Mouse (Mus musculus) limb, embryonic 11.5 days (tissue): ENCODE measurements at regions not wholly inside any gene's neighbourhood (a gene's known extent, or its start where the extent isn't known, plus 50 kb on each side); places are given as distances from the start of the nearest gene placed in this dataset.

Experiments used
- ATAC-seq: fragments of 200-750 bp; cut with Nextera tagmentation; 2 replicates; pipeline ENCODE4 v1.8.0; 2017; ENCODE audit warnings: low read depth; ENCODE audit not compliant: insufficient number of reproducible peaks, low FRiP score, low TSS enrichment
- DNase-seq: peaks from one replicate; pipeline ENCODE4 v3.0.0-alpha.2; 2015; ENCODE audit warnings: low spot score
- H3K27ac ChIP-seq: fragments of 300-500 bp; sonication (generic); replicated peaks from 2 replicates; pipeline ENCODE4 v1.5.1; 2014; ENCODE audit warnings: low read depth, mild to moderate bottlenecking, low read length
- H3K27me3 ChIP-seq: fragments of 300-500 bp; sonication (generic); 2 replicates; pipeline ENCODE4 v1.6.1; 2014; ENCODE audit warnings: mild to moderate bottlenecking, low read length, mixed read lengths; ENCODE audit not compliant: control insufficient read depth, insufficient read depth
- H3K36me3 ChIP-seq: fragments of 300-500 bp; sonication (generic); 2 replicates; pipeline ENCODE4 v1.6.1; 2014; ENCODE audit warnings: mild to moderate bottlenecking, low read length, moderate library complexity, mixed read lengths; ENCODE audit not compliant: control insufficient read depth, insufficient read depth
- H3K4me1 ChIP-seq: fragments of 300-500 bp; sonication (generic); 2 replicates; pipeline ENCODE4 v1.6.1; 2014; ENCODE audit warnings: low read length, mixed read lengths; ENCODE audit not compliant: control insufficient read depth, insufficient read depth
- H3K4me2 ChIP-seq: fragments of 300-500 bp; sonication (generic); 2 replicates; pipeline ENCODE4 v1.6.1; 2014; ENCODE audit warnings: low read depth, mild to moderate bottlenecking, moderate library complexity; ENCODE audit not compliant: severe bottlenecking
- H3K4me3 ChIP-seq: fragments of 300-500 bp; sonication (generic); 2 replicates; pipeline ENCODE4 v1.5.1; 2014; ENCODE audit warnings: low read depth, low read length
- H3K9ac ChIP-seq: fragments of 300-500 bp; sonication (generic); 2 replicates; pipeline ENCODE4 v1.6.1; 2014; ENCODE audit warnings: mild to moderate bottlenecking, low read length
- H3K9me3 ChIP-seq: fragments of 300-500 bp; sonication (generic); 2 replicates; pipeline ENCODE4 v1.6.1; 2016; ENCODE audit warnings: low read length; ENCODE audit not compliant: control insufficient read depth
- WGBS: fragments of 180-500 bp; shearing (Covaris S2); extraction: QIAGEN DNeasy Blood & Tissue Kit; methylation state at CpG from one replicate; pipeline ENCODE4 v1.1.7; 2014; 5-methylcytosine and 5-hydroxymethylcytosine counted together

GRCm38 (mm10) chr2:117006846-117007245 lies 114.3 kb upstream of the Spred1 start:
- no peak for DNase-seq
- H3K27me3 ChIP-seq: no peaks in the 10 kb centered on the region
- no peaks in the 10 kb centered on the region for H3K4me1 ChIP-seq
- no peak overlapping the region for H3K4me2 ChIP-seq
- ATAC-seq: no peak
- H3K36me3 ChIP-seq: no peaks in the 10 kb centered on the region
- no peak overlapping the region for H3K9ac ChIP-seq
- H3K27ac ChIP-seq: no peak overlapping the region
- H3K4me3 ChIP-seq: no peak overlapping the region
- no peaks in the 10 kb centered on the region for H3K9me3 ChIP-seq
- 95% methylated on average over 2 of the region's 2 CpGs for WGBS

GRCm38 (mm10) chr2:117008922-117009321 lies 112.3 kb upstream of the Spred1 start:
- Histone ChIP-seq H3K27ac (no peak overlapping the region), H3K27me3 (no peaks in the 10 kb centered on the region), H3K4me2 (no peak overlapping the region), H3K36me3 (no peaks in the 10 kb centered on the region), H3K9me3 (no peaks in the 10 kb centered on the region), H3K9ac (no peak overlapping the region), H3K4me1 (no peaks in the 10 kb centered on the region), H3K4me3 (no peak overlapping the region)
- DNase-seq (no peak), ATAC-seq (no peak)

GRCm38 (mm10) chr2:117010001-117010400 lies 111.2 kb upstream of the Spred1 start:
- no peak for ATAC-seq
- WGBS: 86% methylated on average over 6 of the region's 6 CpGs

GRCm38 (mm10) chr2:117010942-117011341 lies 110.2 kb upstream of the Spred1 start:
- Histone ChIP-seq H3K9me3 (no peaks in the 10 kb centered on the region), H3K27ac (no peak overlapping the region), H3K4me3 (no peak overlapping the region), H3K4me2 (no peak overlapping the region), H3K27me3 (no peaks in the 10 kb centered on the region), H3K9ac (no peak overlapping the region), H3K36me3 (no peaks in the 10 kb centered on the region), H3K4me1 (no peaks in the 10 kb centered on the region)
- ATAC-seq (no peak), DNase-seq (no peak)

More at GRCm38 (mm10) chr2:117010001-117010400, 111.2 kb upstream of the Spred1 start:
- H3K4me2 ChIP-seq: no peak overlapping the region
- no peaks in the 10 kb centered on the region for H3K27me3 ChIP-seq
- H3K9me3 ChIP-seq: no peaks in the 10 kb centered on the region
- H3K9ac ChIP-seq: no peak overlapping the region
- no peaks in the 10 kb centered on the region for H3K36me3 ChIP-seq
- no peak overlapping the region for H3K4me3 ChIP-seq
- H3K4me1 ChIP-seq: no peaks in the 10 kb centered on the region
- H3K27ac ChIP-seq: no peak overlapping the region
- DNase-seq: no peak

- Histone ChIP-seq H3K4me3 (no peak overlapping the region), H3K4me2 (no peak overlapping the region), H3K9ac (no peak overlapping the region), H3K27me3 (no peaks in the 10 kb centered on the region), H3K27ac (no peak overlapping the region), H3K36me3 (no peaks in the 10 kb centered on the region), H3K4me1 (peaks cover 8% of the 10 kb centered on the region), H3K9me3 (no peaks in the 10 kb centered on the region)
- WGBS: 47% methylated on average over 12 of the region's 12 CpGs
- ATAC-seq: peak; percentile 24; the same call in 1 of the 2 replicates
- DNase-seq: no peak
Measured at GRCm38 (mm10) chr2:117017921-117018651, 103.1 kb upstream of the Spred1 start.

DNA sequence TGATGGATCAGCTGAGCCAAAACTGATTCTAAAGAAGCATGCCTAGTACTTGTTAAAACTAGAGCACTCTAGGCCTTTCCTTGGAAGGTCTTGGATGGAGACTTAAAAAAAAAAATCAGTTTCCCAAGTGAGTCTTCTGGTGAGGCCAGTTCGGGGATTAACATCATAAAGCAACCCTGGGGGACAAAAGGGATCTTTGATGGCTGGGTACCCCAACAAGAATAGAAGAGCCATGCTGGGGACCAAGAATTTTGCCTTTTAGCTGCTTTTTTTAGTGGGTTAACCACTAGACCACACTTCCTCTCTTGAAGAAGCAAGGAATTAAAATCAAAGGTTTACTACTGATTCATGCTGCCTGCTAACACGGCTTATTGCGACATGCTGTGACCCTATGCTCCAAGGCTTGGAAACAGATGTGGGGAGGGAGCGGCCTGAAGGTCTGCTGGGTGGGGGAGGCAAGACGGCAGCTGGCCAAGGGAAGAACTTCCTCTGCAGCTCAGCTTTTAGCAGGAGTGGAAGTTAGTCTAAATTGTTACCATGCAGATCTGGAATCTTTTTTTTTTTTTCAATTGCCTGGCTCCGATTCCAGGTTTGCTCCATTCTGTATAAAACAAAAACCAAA lies 102.1 kb upstream of the Spred1 start:
- ATAC-seq (peak; percentile 69; the same call in 1 of the 2 replicates), DNase-seq (peak; percentile 84)
- H3K4me3 ChIP-seq: no peak overlapping the region
- H3K9me3 ChIP-seq: no peaks in the 10 kb centered on the region
- H3K27me3 ChIP-seq: no peaks in the 10 kb centered on the region
- H3K9ac ChIP-seq: no peak overlapping the region
- H3K4me1 ChIP-seq: peaks cover 8% of the 10 kb centered on the region
- H3K4me2 ChIP-seq: no peak overlapping the region
- H3K27ac ChIP-seq: no peak overlapping the region; the same call in 1 of the 2 replicates
- H3K36me3 ChIP-seq: no peaks in the 10 kb centered on the region
- 9% methylated on average over 6 of the region's 6 CpGs for WGBS

DNA sequence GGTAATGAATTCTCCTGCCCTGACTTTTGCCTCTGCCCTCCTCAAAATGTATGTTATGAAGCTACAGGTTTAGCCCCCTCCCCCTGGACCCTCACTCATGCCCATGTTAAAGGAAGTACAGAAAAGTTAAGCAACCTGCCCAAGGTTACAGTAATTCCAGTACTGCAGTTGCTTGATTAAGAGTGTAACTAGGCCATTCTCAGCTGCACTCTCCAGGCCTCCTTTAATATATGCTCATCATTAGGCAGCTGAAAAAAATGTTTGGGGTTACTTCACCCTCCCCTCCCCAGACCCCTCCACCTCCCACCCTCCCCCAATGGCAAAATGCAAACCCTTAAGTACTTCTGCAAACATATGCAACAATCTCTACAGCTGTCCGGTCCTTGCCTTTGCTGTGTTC lies 101.6 kb upstream of the Spred1 start:
- H3K9me3 ChIP-seq: no peaks in the 10 kb centered on the region
- no peak overlapping the region for H3K4me2 ChIP-seq
- WGBS: no CpG with 5 or more reads among the region's 1 CpGs
- DNase-seq (no peak), ATAC-seq (peak; percentile 49)
- no peaks in the 10 kb centered on the region for H3K27me3 ChIP-seq
- no peak overlapping the region for H3K4me3 ChIP-seq
- H3K4me1 ChIP-seq: peaks cover 8% of the 10 kb centered on the region
- H3K9ac ChIP-seq: no peak overlapping the region
- no peaks in the 10 kb centered on the region for H3K36me3 ChIP-seq
- 0 out of 2 replicates have a peak overlapping the region, but pooled peaks have one; percentile 30 for H3K27ac ChIP-seq

DNA sequence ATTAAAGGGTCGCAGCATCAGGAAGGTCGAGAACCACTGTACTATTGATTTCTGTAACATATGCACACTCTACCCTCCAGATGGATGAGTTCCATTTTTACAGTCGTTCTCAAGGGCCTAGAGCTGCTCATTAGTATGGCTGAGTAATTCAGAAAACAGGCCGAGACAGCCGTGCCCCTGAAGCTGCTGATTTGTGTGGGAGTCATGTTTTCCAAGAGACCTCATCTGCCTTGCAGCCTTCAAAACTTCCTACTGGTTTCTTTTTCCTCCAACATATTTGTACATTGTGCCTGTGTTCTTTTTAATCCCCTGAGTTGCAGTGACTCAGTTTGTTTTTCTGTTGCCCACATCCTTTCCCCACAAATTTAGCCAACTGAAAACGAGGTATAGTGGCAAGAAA lies 99.4 kb upstream of the Spred1 start:
- WGBS: 49% methylated on average over 5 of the region's 6 CpGs
- no peak overlapping the region for H3K27ac ChIP-seq
- H3K4me2 ChIP-seq: no peak overlapping the region
- no peaks in the 10 kb centered on the region for H3K36me3 ChIP-seq
- H3K9me3 ChIP-seq: no peaks in the 10 kb centered on the region
- no peak overlapping the region for H3K9ac ChIP-seq
- H3K4me1 ChIP-seq: peaks cover 8% of the 10 kb centered on the region
- no peak for ATAC-seq
- H3K27me3 ChIP-seq: no peaks in the 10 kb centered on the region
- no peak overlapping the region for H3K4me3 ChIP-seq
- no peak for DNase-seq
